Mouse (Mus musculus) brain, embryonic 18.5 days (tissue): ENCODE measurements around the gene Sdad1.

ENCODE experiments used
- DNase-seq: peaks from one replicate; pipeline ENCODE4 v3.0.0-alpha.2; 2012; ENCODE audit warnings: low read depth, low spot score

Sdad1 gene

GRCm38 (mm10) chr5:92312046-92312715 is 1.9 kb upstream of the Sdad1 start:
- peak; percentile 60 for DNase-seq

DNA sequence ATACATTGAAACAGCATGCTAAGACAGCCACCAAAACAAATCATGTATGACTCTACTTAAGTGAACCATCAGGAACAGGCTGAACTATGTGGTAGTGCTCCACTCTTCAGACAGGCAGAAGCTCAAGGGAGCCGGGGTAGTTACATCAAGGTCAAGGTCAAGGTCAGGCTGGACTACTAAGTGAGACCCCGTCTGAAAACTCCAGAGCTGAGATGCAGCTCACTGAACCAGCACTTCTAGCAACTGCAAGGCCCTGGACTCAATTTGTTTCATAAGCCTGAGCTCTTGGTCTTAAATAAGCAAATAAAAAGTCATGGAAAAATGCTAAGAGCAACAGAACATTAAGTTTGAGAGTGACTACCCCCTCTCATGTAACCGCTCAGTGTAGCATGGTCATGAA is 6.0 kb downstream of the Sdad1 start:
- no peak for DNase-seq

DNA sequence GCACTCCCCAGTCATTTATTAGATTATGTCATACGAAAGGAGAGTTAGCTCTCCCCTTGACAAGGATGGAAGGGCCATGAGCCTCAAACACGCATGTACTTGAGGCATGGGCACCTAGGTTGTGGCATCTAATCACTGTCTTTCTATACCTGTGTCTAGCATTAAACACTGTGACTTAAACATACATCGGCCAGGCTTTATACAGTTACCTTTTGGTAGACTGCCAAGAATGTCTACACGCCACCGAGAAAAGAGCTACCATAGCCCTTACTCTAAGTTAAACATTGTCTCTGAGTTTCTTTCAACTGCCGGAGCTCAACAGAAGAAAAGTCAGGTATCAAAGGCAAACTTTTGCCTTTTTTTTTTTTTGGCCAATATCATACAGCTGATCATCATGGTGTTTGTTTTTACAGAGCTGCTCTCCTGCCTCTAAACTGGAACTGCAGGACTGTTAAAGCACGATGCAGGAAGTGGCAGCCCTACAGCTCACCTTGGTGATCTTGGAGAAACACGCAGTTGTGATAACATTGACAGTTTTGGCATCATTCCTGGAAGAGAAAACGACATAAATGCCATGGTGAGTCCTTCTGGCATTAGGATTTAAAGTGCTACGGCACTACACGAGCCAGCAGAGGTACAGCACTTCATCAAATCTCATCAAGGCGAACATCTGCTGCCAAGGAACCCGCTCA is 8.0 kb downstream of the Sdad1 start:
- no peak for DNase-seq

- no peak for DNase-seq
Observed at GRCm38 (mm10) chr5:92294525-92294924, 15.8 kb downstream of the Sdad1 start.

DNA sequence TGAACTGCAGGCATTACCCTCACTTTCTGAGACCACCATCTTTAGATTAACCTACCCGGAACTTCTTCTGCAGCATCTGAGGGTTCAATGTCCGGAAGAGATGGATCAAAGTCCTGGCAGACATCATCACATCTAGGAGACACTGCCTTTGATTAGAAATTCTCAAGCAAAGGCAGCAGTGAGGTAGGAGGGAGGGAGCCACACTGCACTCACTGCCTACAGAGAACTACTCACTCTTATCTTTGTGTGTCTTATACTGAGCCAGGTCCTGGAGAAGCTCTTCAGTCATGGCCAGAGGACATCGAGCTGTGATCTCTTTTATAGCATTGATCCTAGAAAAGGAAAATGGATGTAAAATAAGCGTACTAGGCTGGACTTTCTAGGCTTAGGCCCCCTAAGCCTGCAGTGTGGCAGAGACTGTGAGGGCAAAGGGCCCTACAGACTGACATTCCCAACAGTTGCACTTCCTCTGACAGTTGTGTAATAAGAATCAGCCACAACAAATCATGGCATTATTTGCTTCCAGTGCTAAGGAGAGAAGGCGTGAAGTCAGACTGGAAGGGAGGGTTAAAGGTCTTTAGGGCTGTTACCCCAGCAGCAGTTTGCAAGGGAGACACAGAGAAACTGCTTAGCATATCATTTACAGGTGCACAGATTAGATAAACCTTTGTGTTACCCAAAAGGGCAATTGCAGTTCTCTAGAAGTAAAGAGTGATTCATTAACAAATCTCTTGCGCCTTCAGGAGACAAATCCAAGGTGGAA is 18.4 kb downstream of the Sdad1 start:
- no peak for DNase-seq

DNA sequence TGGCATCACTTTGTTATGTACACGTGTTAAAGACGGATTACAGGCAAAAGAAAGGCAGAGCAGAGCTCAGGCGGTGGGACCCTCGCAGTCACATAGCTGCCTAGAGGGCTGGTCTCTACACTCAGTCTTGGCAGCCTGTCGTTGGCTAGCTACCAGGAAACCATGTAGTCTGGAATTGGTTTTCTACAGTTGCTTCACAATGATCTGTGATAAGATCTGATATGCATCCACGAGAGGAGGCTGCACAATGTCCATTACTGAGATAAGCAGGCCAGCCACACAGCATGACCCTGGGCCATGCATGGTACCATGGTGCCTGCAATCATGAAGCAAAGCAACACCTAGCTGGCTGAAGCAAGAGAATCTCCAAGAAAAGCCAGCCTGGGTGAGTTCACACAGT is 22.4 kb downstream of the Sdad1 start:
- DNase-seq = no peak

DNA sequence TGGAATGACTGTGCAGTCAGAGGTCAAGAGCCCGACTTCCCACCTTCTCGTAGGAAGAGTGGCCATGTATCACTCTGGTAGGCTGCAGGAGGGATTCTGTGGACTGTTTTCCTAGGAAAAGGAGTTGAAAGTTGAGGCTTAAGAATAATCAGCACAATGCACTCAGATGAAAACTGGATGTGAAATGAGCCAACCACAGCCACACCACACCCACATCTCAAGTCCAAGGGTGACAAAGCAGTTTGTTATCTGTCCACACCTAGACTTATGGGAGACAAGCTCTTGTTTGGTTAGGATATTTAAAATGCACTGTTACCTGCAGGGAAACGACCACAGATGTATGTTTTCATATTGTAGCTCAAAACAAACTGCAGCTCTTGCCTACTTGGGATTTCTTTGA is 27.2 kb downstream of the Sdad1 start:
- no peak for DNase-seq

- no peak for DNase-seq
Observed at GRCm38 (mm10) chr5:92282571-92282970, 27.7 kb downstream of the Sdad1 start.

- DNase-seq = no peak
Observed at GRCm38 (mm10) chr5:92278942-92279537, 31.2 kb downstream of the Sdad1 start.

GRCm38 (mm10) chr5:92277437-92278394 is 32.6 kb downstream of the Sdad1 start, which contains the start of gene Naaa:
TSS of gene Naaa (minus strand) at chr5:92278170.
- peak; percentile 16 for DNase-seq

- no peak for DNase-seq
Observed at GRCm38 (mm10) chr5:92270496-92270895, 39.8 kb downstream of the Sdad1 start.

DNA sequence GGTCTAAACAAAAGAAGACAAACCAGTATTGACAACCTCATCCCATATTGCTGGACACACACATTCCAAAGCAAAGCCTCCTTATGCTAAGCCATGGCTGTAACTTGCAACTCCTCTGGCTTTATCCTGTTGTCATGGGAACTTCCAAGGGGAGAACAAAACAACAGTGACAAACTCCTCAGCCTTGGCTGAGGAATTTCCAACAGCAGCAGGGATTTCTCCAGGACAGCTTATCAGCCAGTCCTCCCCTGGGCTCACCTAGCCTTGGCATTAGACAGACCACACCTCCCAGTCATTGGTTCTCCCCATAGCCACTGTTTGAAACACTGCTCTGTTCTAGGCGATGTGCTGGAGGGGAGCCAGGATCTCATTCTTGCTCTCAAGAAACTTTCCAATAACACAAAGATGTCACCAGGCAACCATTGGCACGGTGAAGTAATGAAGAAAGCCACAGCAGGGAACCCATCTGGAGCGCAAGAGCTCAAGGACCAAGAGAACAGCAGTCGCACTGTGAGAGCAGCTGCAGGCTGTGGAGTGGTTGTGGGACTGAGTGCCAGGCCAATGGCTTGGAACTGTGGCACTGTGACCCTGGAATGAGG is 46.4 kb downstream of the Sdad1 start:
- peak; percentile 73 for DNase-seq

GRCm38 (mm10) chr5:92262646-92263045 is 47.6 kb downstream of the Sdad1 start:
- no peak for DNase-seq

DNA sequence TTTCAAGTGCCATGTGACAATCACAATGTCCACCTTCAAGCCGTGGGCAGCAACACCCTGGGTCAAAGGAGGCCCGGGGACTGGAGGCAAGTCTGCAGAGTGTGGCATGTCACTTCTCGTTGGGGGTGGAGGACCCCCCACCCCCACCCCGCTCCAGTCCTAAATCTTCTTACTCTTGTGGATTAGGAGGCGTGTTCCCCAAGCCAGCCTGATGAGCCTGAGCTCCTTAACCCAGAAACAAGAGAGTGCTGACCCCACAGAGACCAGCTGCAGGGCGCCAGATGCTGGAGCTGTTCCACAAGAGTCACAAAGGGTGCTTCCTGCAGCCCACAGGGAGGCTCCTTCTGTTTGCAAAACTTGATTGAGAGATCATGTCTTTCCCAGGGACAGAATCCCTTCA is 54.1 kb downstream of the Sdad1 start, which contains the start of gene Ppef2:
TSS of gene Ppef2 (minus strand) at position 61 of the 400 bp plus-strand sequence.
- DNase-seq = no peak

DNA sequence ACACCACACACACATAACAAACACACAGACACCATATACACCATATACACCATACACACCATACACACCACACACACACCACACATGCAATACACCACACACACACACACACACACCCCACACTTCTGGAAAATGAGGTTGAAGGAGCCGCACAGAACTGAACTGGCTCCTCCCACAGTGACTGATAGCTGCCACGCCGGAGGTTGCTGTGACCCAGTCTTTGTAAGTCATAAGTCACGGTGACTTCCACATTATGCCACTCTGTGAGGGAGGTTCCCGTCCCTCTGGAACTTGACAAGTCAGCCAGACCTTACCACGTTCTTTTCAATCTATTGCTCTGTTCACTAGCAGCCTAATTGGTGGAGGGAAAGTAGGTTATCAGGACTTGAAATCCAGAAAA is 55.8 kb downstream of the Sdad1 start:
- no peak for DNase-seq

- DNase-seq = no peak
Observed at GRCm38 (mm10) chr5:92252797-92253343, 57.4 kb downstream of the Sdad1 start.

DNA sequence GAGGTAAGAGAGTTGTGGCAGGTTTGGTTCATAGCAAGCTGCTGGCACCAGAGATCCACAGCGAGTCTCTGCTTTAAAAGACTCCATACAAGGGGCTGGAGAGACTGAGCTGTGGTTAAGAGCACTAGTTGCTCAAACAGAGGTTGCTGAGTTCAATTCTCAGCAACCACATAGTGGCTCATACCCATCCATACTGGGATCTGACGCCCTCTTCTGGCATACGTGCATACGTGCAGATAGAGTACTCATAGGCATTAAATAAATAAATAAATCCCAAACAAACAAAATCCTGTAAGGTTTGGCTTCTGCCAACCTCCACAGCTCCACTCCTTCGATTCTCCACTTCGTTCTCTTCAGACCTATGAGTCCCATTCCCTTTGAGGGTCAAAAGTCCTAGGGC is 58.2 kb downstream of the Sdad1 start:
- no peak for DNase-seq

GRCm38 (mm10) chr5:92248614-92249013 is 61.7 kb downstream of the Sdad1 start:
- no peak for DNase-seq

DNA sequence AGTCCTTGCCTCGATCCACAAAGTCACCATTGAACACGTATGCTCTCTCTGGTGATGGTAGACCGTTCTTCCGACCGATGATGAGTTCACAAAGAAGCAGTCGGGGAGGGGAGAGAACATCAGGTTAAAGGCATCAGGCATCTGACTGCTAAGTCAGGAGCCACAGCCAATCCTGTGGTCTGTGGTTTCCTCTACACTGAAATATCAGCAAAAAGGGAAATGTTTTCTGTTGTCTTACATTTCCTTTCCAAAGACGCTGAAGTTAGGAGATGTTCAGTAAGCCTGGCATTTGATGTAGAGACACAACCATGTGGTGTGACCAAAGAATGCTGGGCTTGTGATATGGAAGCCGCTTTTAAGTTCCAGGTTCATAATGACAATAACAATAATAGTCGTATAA is 64.8 kb downstream of the Sdad1 start:
- no peak for DNase-seq

- DNase-seq = no peak
Observed at GRCm38 (mm10) chr5:92244900-92245299, 65.4 kb downstream of the Sdad1 start.
